Mouse (Mus musculus) MEL (cell line): ENCODE data around the gene Eme1. TPM values are rescaled to one million over a fixed set of nuclear protein-coding genes. Genes with fewer than 3 reads are reported as not detected.

ENCODE experiments used
- DNase-seq: peaks from one replicate; pipeline ENCODE4 v3.0.0; 2011; ENCODE audit warnings: low read depth, low spot score
- H3K27ac ChIP-seq: 2 replicates; pipeline ENCODE4 v1.5.1; 2012; ENCODE audit warnings: low read depth, mild to moderate bottlenecking, control low read depth, low read length, moderate library complexity; ENCODE audit not compliant: control insufficient read depth
- H3K27me3 ChIP-seq, 2 experiments: fragments of 150-350 bp in 1 of 2; sonication (generic) in 1 of 2; 2 replicates each; pipeline ENCODE4 v1.6.1; 2012; ENCODE audit warnings: low read length in 2 of 2, mild to moderate bottlenecking in 2 of 2, improper control_type of control experiment in 1 of 2, moderate library complexity in 1 of 2; ENCODE audit not compliant: insufficient read depth in 2 of 2, control insufficient read depth in 1 of 2
- H3K36me3 ChIP-seq, 2 experiments: 2 replicates each; pipeline ENCODE4 v1.6.1; 2012 to 2014; ENCODE audit warnings: low read length in 2 of 2, improper control_type of control experiment in 1 of 2, inconsistent platforms in 1 of 2, mild to moderate bottlenecking in 1 of 2; ENCODE audit not compliant: insufficient read depth in 2 of 2, control insufficient read depth in 1 of 2
- H3K4me1 ChIP-seq, 2 experiments: fragments of 150-350 bp in 1 of 2; sonication (generic) in 1 of 2; 2 replicates each; pipeline ENCODE4 v1.6.1; 2012; ENCODE audit warnings: low read length in 2 of 2, improper control_type of control experiment in 1 of 2, mild to moderate bottlenecking in 1 of 2; ENCODE audit not compliant: insufficient read depth in 2 of 2, control insufficient read depth in 1 of 2
- H3K4me3 ChIP-seq, 2 experiments: fragments of 150-350 bp in 1 of 2; sonication (generic) in 1 of 2; 2 replicates each; pipeline ENCODE4 v1.5.1; 2012; ENCODE audit warnings: low read depth in 2 of 2, low read length in 2 of 2, mild to moderate bottlenecking in 2 of 2, moderate library complexity in 2 of 2, control low read depth in 1 of 2, improper control_type of control experiment in 1 of 2; ENCODE audit not compliant: control insufficient read depth in 1 of 2, insufficient read depth in 1 of 2
- H3K79me2 ChIP-seq: 2 replicates; pipeline ENCODE4 v1.6.1; 2012; ENCODE audit warnings: mild to moderate bottlenecking, low read length, moderate library complexity; ENCODE audit not compliant: control insufficient read depth, poor library complexity, insufficient read depth
- H3K9ac ChIP-seq: 2 replicates; pipeline ENCODE4 v1.6.1; 2012; ENCODE audit warnings: low read depth, mild to moderate bottlenecking, control low read depth, low read length, moderate library complexity; ENCODE audit not compliant: control insufficient read depth, poor library complexity, severe bottlenecking
- H3K9me3 ChIP-seq: fragments of 150-350 bp; sonication (generic); replicated peaks from 2 replicates; pipeline ENCODE4 v1.6.1; 2012; ENCODE audit warnings: mild to moderate bottlenecking, low read length, improper control_type of control experiment, moderate library complexity; ENCODE audit not compliant: insufficient read depth
- BHLHE40 ChIP-seq: IDR thresholded peaks from 2 replicates; pipeline ENCODE4 v1.6.1; 2012; ENCODE audit warnings: low read depth, mild to moderate bottlenecking, inconsistent platforms, low read length, improper control_type of control experiment, borderline replicate concordance
- CHD1 ChIP-seq: IDR thresholded peaks from 2 replicates; pipeline ENCODE4 v1.6.1; 2012; ENCODE audit warnings: low read depth, mild to moderate bottlenecking, inconsistent platforms, low read length, improper control_type of control experiment
- CHD2 ChIP-seq: IDR thresholded peaks from 2 replicates; pipeline ENCODE4 v1.6.1; 2011; ENCODE audit warnings: low read length, improper control_type of control experiment
- E2F4 ChIP-seq: IDR thresholded peaks from 2 replicates; pipeline ENCODE4 v1.6.1; 2011; ENCODE audit warnings: low read depth, low read length, improper control_type of control experiment, borderline replicate concordance
- GABPA ChIP-seq: IDR thresholded peaks from 2 replicates; pipeline ENCODE4 v1.6.1; 2012; ENCODE audit warnings: low read depth, mild to moderate bottlenecking, inconsistent platforms, low read length, improper control_type of control experiment, moderate library complexity
- GATA1 ChIP-seq: IDR thresholded peaks from 2 replicates; pipeline ENCODE4 v1.6.1; 2011; ENCODE audit warnings: low read depth, low read length, improper control_type of control experiment
- HCFC1 ChIP-seq: IDR thresholded peaks from 2 replicates; pipeline ENCODE4 v1.6.1; 2012; ENCODE audit warnings: low read depth, mild to moderate bottlenecking, inconsistent platforms, low read length, improper control_type of control experiment, moderate library complexity
- JUND ChIP-seq: IDR thresholded peaks from 2 replicates; pipeline ENCODE4 v1.6.1; 2011; ENCODE audit warnings: low read depth, mild to moderate bottlenecking, improper control_type of control experiment, low read length
- MAFK ChIP-seq: IDR thresholded peaks from 2 replicates; pipeline ENCODE4 v1.6.1; 2011; ENCODE audit warnings: low read depth, mild to moderate bottlenecking, low read length, improper control_type of control experiment, borderline replicate concordance
- MAZ ChIP-seq: IDR thresholded peaks from 2 replicates; pipeline ENCODE4 v1.6.1; 2012; ENCODE audit warnings: low read depth, mild to moderate bottlenecking, inconsistent platforms, low read length, improper control_type of control experiment
- NELFE ChIP-seq: IDR thresholded peaks from 2 replicates; pipeline ENCODE4 v1.6.1; 2011; ENCODE audit warnings: low read depth, low read length, improper control_type of control experiment
- NRF1 ChIP-seq: IDR thresholded peaks from 2 replicates; pipeline ENCODE4 v1.6.1; 2014; ENCODE audit warnings: low read depth, mild to moderate bottlenecking, inconsistent platforms, low read length, improper control_type of control experiment, moderate library complexity; ENCODE audit not compliant: poor library complexity, insufficient read depth, severe bottlenecking
- POLR2AphosphoS2 ChIP-seq: IDR thresholded peaks from 2 replicates; pipeline ENCODE4 v1.6.1; 2011; ENCODE audit warnings: low read length, improper control_type of control experiment
- POLR2AphosphoS5 ChIP-seq: IDR thresholded peaks from 2 replicates; pipeline ENCODE4 v1.6.1; 2012; ENCODE audit warnings: low read depth, borderline replicate concordance, mild to moderate bottlenecking, inconsistent platforms, low read length, moderate library complexity, mixed read lengths
- RAD21 ChIP-seq: IDR thresholded peaks from 2 replicates; pipeline ENCODE4 v1.6.1; 2011; ENCODE audit warnings: mild to moderate bottlenecking, low read depth, low read length, improper control_type of control experiment
- SIN3A ChIP-seq: IDR thresholded peaks from 2 replicates; pipeline ENCODE4 v1.6.1; 2012; ENCODE audit warnings: low read length, improper control_type of control experiment, inconsistent platforms
- TAL1 ChIP-seq: IDR thresholded peaks from 2 replicates; pipeline ENCODE4 v1.6.1; 2012; ENCODE audit warnings: mild to moderate bottlenecking, inconsistent platforms, low read length, moderate library complexity, mixed read lengths
- TBP ChIP-seq: IDR thresholded peaks from 2 replicates; pipeline ENCODE4 v1.8.0; 2011; ENCODE audit warnings: low read depth, low read length, improper control_type of control experiment
- TCF12 ChIP-seq: IDR thresholded peaks from 2 replicates; pipeline ENCODE4 v1.6.1; 2014; ENCODE audit warnings: low read depth, mild to moderate bottlenecking, inconsistent platforms, low read length, improper control_type of control experiment, moderate library complexity
- USF1 ChIP-seq: IDR thresholded peaks from 2 replicates; pipeline ENCODE4 v1.6.1; 2014; ENCODE audit warnings: low read depth, mild to moderate bottlenecking, inconsistent platforms, low read length, improper control_type of control experiment, moderate library complexity
- ZNF384 ChIP-seq: IDR thresholded peaks from 2 replicates; pipeline ENCODE4 v1.6.1; 2012; ENCODE audit warnings: low read depth, mild to moderate bottlenecking, inconsistent platforms, low read length, improper control_type of control experiment
- polyA plus RNA-seq, 2 experiments: library from polyadenylated mRNA; stranded (reverse) in 1 of 2; unstranded in 1 of 2; fragments of >175 nt in 1 of 2; fragments of >200 nt in 1 of 2; gene quantifications; 2 replicates each; pipeline versions ENCODE4 v1.2.1 to v1.2.4; 2012; ENCODE audit warnings: low replicate concordance in 2 of 2, low read depth in 1 of 2; ENCODE audit not compliant: insufficient read length in 2 of 2, insufficient read depth in 1 of 2, missing spikeins in 1 of 2
- total RNA-seq: library from RNA; depleted of rRNA; stranded (reverse); fragments of 300-350 nt; gene quantifications from 2 replicates; pipeline ENCODE4 v1.2.3, GENCODE M21; 2012

The Eme1 gene
- total and polyA plus RNA-seq, 3 experiments = 41.8 to 54.9 TPM; not detected in 1

DNA sequence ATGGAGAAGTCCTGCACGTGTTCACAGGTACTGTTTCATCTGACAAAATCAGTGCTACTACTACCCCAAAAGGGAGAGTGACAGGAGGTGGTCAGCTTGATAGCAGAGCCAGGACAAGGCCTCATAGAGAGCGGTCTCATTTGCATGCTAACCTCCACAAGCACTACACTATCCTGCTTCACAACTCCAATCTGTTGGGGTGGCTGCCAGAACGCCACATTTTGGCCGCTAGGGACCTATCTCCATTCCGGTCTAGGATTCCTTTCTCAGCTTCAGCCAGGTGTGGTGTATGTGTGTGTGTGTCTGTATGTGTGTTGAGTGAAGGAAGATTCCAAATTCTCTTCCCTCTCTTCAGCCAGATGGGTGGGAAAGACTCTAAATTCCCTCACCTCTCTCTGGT lies 21.7 kb upstream of the Eme1 start:
- Histone ChIP-seq H3K4me1 (peaks cover 0 to 7% of the 10 kb centered on the region in 2 experiments; a peak in 2 of 4 replicates), H3K27me3 (peaks cover 0 to 2% of the 10 kb centered on the region in 2 experiments; a peak in 2 of 4 replicates), H3K9me3 (no peaks in the 10 kb centered on the region), H3K4me3 (no peak overlapping the region), H3K79me2 (peaks cover 3% of the 10 kb centered on the region; the same call in 1 of the 2 replicates), H3K27ac (no peak overlapping the region), H3K9ac (no peak overlapping the region), H3K36me3 (no peaks in the 10 kb centered on the region; a peak in 1 of 4 replicates)
- TF ChIP-seq USF1 (no peak), GABPA (no peak), BHLHE40 (no peak), NRF1 (no peak), TAL1 (no peak), MAZ (no peak), POLR2AphosphoS5 (no peak), GATA1 (no peak), RAD21 (no peak), NELFE (no peak), JUND (no peak), POLR2AphosphoS2 (no peak), CHD1 (no peak), SIN3A (no peak), TBP (no peak), E2F4 (no peak), MAFK (no peak), TCF12 (no peak), HCFC1 (no peak), ZNF384 (no peak)
- DNase-seq = no peak

DNA sequence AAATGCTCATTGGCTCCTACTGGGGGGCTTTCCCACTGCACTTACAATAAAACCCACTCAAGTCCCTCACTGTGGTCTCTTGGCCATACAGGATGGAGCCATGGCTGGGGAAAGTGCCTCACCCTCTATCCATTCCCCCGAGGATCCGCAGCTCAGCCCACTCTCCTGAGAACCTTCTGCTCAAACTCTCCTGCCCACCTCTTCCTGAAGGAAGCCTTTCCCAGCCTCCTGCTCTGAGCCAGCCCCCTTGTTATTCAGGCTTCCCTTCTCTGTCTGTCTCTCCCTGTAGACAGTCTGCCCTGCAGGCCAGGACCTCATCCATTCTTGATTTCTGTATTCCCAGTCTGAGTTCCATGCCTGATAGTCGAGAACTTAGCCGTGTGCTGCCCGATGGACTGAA lies 21.2 kb upstream of the Eme1 start:
- H3K27ac ChIP-seq = no peak overlapping the region
- no peak overlapping the region for H3K4me3 ChIP-seq
- no peaks in the 10 kb centered on the region; a peak in 1 of 4 replicates for H3K36me3 ChIP-seq
- TF ChIP-seq CHD2 (no peak), TCF12 (no peak)
- peaks cover 0 to 7% of the 10 kb centered on the region in 2 experiments; a peak in 2 of 4 replicates for H3K4me1 ChIP-seq
- H3K27me3 ChIP-seq = peaks cover 0 to 2% of the 10 kb centered on the region in 2 experiments; a peak in 2 of 4 replicates
- H3K9me3 ChIP-seq = no peaks in the 10 kb centered on the region
- no peak overlapping the region for H3K9ac ChIP-seq
- H3K79me2 ChIP-seq = peaks cover 3% of the 10 kb centered on the region; the same call in 1 of the 2 replicates
- no peak for DNase-seq
